Mouse (Mus musculus) ES-Bruce4 (cell line): ENCODE results near the gene Chad.

Source experiments
- CTCF ChIP-seq: IDR thresholded peaks from one replicate; pipeline ENCODE4 v1.8.1; 2011; ENCODE audit warnings: low read depth, low read length
- POLR2A ChIP-seq: IDR thresholded peaks from one replicate; pipeline ENCODE4 v1.8.1; 2011; ENCODE audit warnings: low read length; ENCODE audit not compliant: insufficient read depth

- TF ChIP-seq CTCF (no peak), POLR2A (no peak)
Measured at GRCm38 (mm10) chr11:94521219-94521843, 43.5 kb upstream of the Chad start, which contains the start of gene Mycbpap.
